Comparison of ENCODE assay signal across 9 mouse cellular contexts in genomic region chr17:12779442-12779841, GRCm38 (mm10). TPM values are rescaled to one million over a fixed set of nuclear protein-coding genes. Genes with fewer than 3 reads are reported as not detected.
DNase-seq lines count a peak whose midpoint lies in the region; ATAC-seq lines count a peak whose summit lies in the region.
"Had no signal": no experiment of that assay in that cellular context is flagged by ENCODE, and none has a peak within 500 bp of the region (broad histone marks: within the 10 kb centered on the region; RNA-seq: fewer than 3 reads in every experiment).

No protein-coding gene starts in this region.

- DNase-seq in left cerebral cortex, postnatal 25 days (ENCODE audit: low spot score in 2 of 2), result no peak
- DNase-seq in adrenal gland, postnatal 14 days, result no peak
- DNase-seq: forebrain, postnatal 0 days had no signal

- 0 out of 2 replicates have a peak overlapping the region, but pooled peaks have one; percentile 60 for H3K27ac ChIP-seq in hindbrain, embryonic 12.5 days
- H3K27ac ChIP-seq in hindbrain, embryonic 13.5 days, result no peak overlapping the region
- H3K27ac ChIP-seq in heart, embryonic 14.5 days (replicated peaks in 1 of 2; ENCODE audit: control insufficient read depth in 1 of 2, insufficient read depth in 1 of 2, low read depth in 2 of 2, low read length in 2 of 2), result peak overlapping the region; percentile 81 to 96
- H3K27ac ChIP-seq in limb, embryonic 15.5 days, result peak overlapping the region; percentile 88
- peak overlapping the region; percentile 98 for H3K27ac ChIP-seq in stomach, embryonic 16.5 days (ENCODE audit: low read length)
- H3K27ac ChIP-seq in forebrain, embryonic 13.5 days, result no peak overlapping the region

- no peak for ATAC-seq in hindbrain, embryonic 12.5 days (ENCODE audit: low FRiP score)
- no peak for ATAC-seq in hindbrain, embryonic 13.5 days (ENCODE audit: low FRiP score)
- ATAC-seq in heart, embryonic 14.5 days (ENCODE audit: insufficient number of reproducible peaks, insufficient read depth, low FRiP score, low read depth), result 0 out of 2 replicates have a peak, but pooled peaks have one; percentile 15
- peak; percentile 40 for ATAC-seq in limb, embryonic 15.5 days (ENCODE audit: insufficient number of reproducible peaks, low FRiP score, low TSS enrichment, low read depth)
- ATAC-seq in stomach, embryonic 16.5 days (ENCODE audit: insufficient read depth, low FRiP score), result 0 out of 2 replicates have a peak, but pooled peaks have one; percentile 8
- no peak for ATAC-seq in forebrain, embryonic 13.5 days
- ATAC-seq: forebrain, postnatal 0 days had no signal

- no peak overlapping the region for H3K4me3 ChIP-seq in hindbrain, embryonic 12.5 days
- no peak overlapping the region for H3K4me3 ChIP-seq in hindbrain, embryonic 13.5 days
- no peak overlapping the region for H3K4me3 ChIP-seq in heart, embryonic 14.5 days (ENCODE audit: control insufficient read depth in 1 of 2, insufficient read depth in 1 of 2, low read depth in 1 of 2, low read length in 2 of 2)
- H3K4me3 ChIP-seq in limb, embryonic 15.5 days, result no peak overlapping the region
- H3K4me3 ChIP-seq in stomach, embryonic 16.5 days (replicated peaks; ENCODE audit: low read length), result no peak overlapping the region
- no peak overlapping the region for H3K4me3 ChIP-seq in forebrain, embryonic 13.5 days

- no peaks in the 10 kb centered on the region for H3K36me3 ChIP-seq in hindbrain, embryonic 12.5 days
- no peaks in the 10 kb centered on the region for H3K36me3 ChIP-seq in hindbrain, embryonic 13.5 days
- H3K36me3 ChIP-seq in heart, embryonic 14.5 days (ENCODE audit: control insufficient read depth, insufficient read depth, low read length), result peaks cover 31% of the 10 kb centered on the region
- H3K36me3 ChIP-seq in limb, embryonic 15.5 days, result peaks cover 11% of the 10 kb centered on the region
- H3K36me3 ChIP-seq in stomach, embryonic 16.5 days (ENCODE audit: control insufficient read depth, insufficient read depth, low read length), result peaks cover 12% of the 10 kb centered on the region; the same call in 1 of the 2 replicates
- H3K36me3 ChIP-seq in forebrain, embryonic 13.5 days (ENCODE audit: poor library complexity, severe bottlenecking), result no peaks in the 10 kb centered on the region

- intact Hi-C loops in left cerebral cortex, postnatal 25 days (cut with DNase I), result no loop called here

- 85% methylated on average over 3 of the region's 3 CpGs for WGBS in hindbrain, embryonic 12.5 days
- 88% methylated on average over 3 of the region's 3 CpGs for WGBS in hindbrain, embryonic 13.5 days
- 30% methylated on average over 3 of the region's 3 CpGs for WGBS in heart, embryonic 14.5 days
- 29% methylated on average over 3 of the region's 3 CpGs for WGBS in limb, embryonic 15.5 days
- WGBS in stomach, embryonic 16.5 days, result 37% methylated on average over 3 of the region's 3 CpGs
- 90% methylated on average over 3 of the region's 3 CpGs for WGBS in forebrain, embryonic 13.5 days

- peaks cover 8% of the 10 kb centered on the region; the same call in 1 of the 2 replicates for H3K4me1 ChIP-seq in hindbrain, embryonic 12.5 days
- peaks cover 11% of the 10 kb centered on the region; the same call in 1 of the 2 replicates for H3K4me1 ChIP-seq in hindbrain, embryonic 13.5 days (replicated peaks)
- peaks cover 33 to 57% of the 10 kb centered on the region in 2 experiments for H3K4me1 ChIP-seq in heart, embryonic 14.5 days (ENCODE audit: control insufficient read depth in 2 of 2, insufficient read depth in 2 of 2, low read length in 2 of 2)
- peaks cover 52% of the 10 kb centered on the region for H3K4me1 ChIP-seq in limb, embryonic 15.5 days
- peaks cover 48% of the 10 kb centered on the region for H3K4me1 ChIP-seq in stomach, embryonic 16.5 days (ENCODE audit: control insufficient read depth, insufficient read depth, low read length)
- peaks cover 5% of the 10 kb centered on the region; the same call in 1 of the 2 replicates for H3K4me1 ChIP-seq in forebrain, embryonic 13.5 days

- no peak overlapping the region for H3K9ac ChIP-seq in hindbrain, embryonic 12.5 days
- no peak overlapping the region for H3K9ac ChIP-seq in hindbrain, embryonic 13.5 days
- peak overlapping the region; percentile 67 for H3K9ac ChIP-seq in heart, embryonic 14.5 days (ENCODE audit: low read length)
- no peak overlapping the region for H3K9ac ChIP-seq in limb, embryonic 15.5 days
- H3K9ac ChIP-seq in stomach, embryonic 16.5 days (ENCODE audit: low read length), result peak overlapping the region; percentile 1; the same call in 1 of the 2 replicates
- H3K9ac ChIP-seq in forebrain, embryonic 13.5 days, result no peak overlapping the region
- H3K9ac ChIP-seq: forebrain, postnatal 0 days had no signal

- no peak overlapping the region for H3K4me2 ChIP-seq in hindbrain, embryonic 12.5 days (replicated peaks)
- no peak overlapping the region for H3K4me2 ChIP-seq in hindbrain, embryonic 13.5 days
- peak overlapping the region; percentile 56; the same call in 1 of the 2 replicates for H3K4me2 ChIP-seq in heart, embryonic 14.5 days (ENCODE audit: low read length)
- H3K4me2 ChIP-seq in limb, embryonic 15.5 days, result no peak overlapping the region; the same call in 1 of the 2 replicates
- H3K4me2 ChIP-seq in stomach, embryonic 16.5 days (ENCODE audit: low read depth, low read length), result no peak overlapping the region; the same call in 1 of the 2 replicates
- no peak overlapping the region for H3K4me2 ChIP-seq in forebrain, embryonic 13.5 days

- H3K27me3 ChIP-seq in hindbrain, embryonic 12.5 days, result no peaks in the 10 kb centered on the region
- no peaks in the 10 kb centered on the region for H3K27me3 ChIP-seq in hindbrain, embryonic 13.5 days
- H3K27me3 ChIP-seq in heart, embryonic 14.5 days (ENCODE audit: control insufficient read depth, insufficient read depth, low read length), result no peaks in the 10 kb centered on the region
- H3K27me3 ChIP-seq in limb, embryonic 15.5 days, result no peaks in the 10 kb centered on the region
- H3K27me3 ChIP-seq in stomach, embryonic 16.5 days (ENCODE audit: control insufficient read depth, insufficient read depth, low read length), result no peaks in the 10 kb centered on the region
- no peaks in the 10 kb centered on the region for H3K27me3 ChIP-seq in forebrain, embryonic 13.5 days

- H3K9me3 ChIP-seq in hindbrain, embryonic 12.5 days (replicated peaks), result no peaks in the 10 kb centered on the region; the same call in 1 of the 2 replicates
- no peaks in the 10 kb centered on the region for H3K9me3 ChIP-seq in hindbrain, embryonic 13.5 days
- H3K9me3 ChIP-seq in heart, embryonic 14.5 days (ENCODE audit: control insufficient read depth, low read length), result no peaks in the 10 kb centered on the region
- H3K9me3 ChIP-seq in limb, embryonic 15.5 days, result no peaks in the 10 kb centered on the region
- no peaks in the 10 kb centered on the region for H3K9me3 ChIP-seq in stomach, embryonic 16.5 days (replicated peaks; ENCODE audit: control insufficient read depth, low read length)
- no peaks in the 10 kb centered on the region for H3K9me3 ChIP-seq in forebrain, embryonic 13.5 days (replicated peaks)

RNA-seq across cellular contexts. Expression of gene Igf2r, which starts 10.0 kb away (rescaled TPM):
- 27.5 and 30.4 TPM in 2 replicates for polyA plus RNA-seq in hindbrain, embryonic 12.5 days (2016; fragmentation: Nextera tagmentation; extraction: Ambion mirVana)
- polyA plus RNA-seq in hindbrain, embryonic 13.5 days (2015; fragmentation: Nextera tagmentation; extraction: Ambion mirVana), result 12.3 and 12.5 TPM in 2 replicates
- polyA plus RNA-seq in heart, embryonic 14.5 days (2014; fragmentation: Nextera tagmentation; extraction: Ambion mirVana), result 196 and 201 TPM in 2 replicates
- 45.0 TPM in 2 replicates for polyA plus RNA-seq in limb, embryonic 15.5 days (2015; fragmentation: Nextera tagmentation; extraction: Ambion mirVana)
- polyA plus RNA-seq in stomach, embryonic 16.5 days (2015; fragmentation: Nextera tagmentation; extraction: Ambion mirVana), result 38.6 and 39.3 TPM in 2 replicates
- 10 to 100 TPM; 28.5 to 29.2 TPM for total RNA-seq in left cerebral cortex, postnatal 25 days (2021)
- total RNA-seq in adrenal gland, postnatal 14 days (2021), result 65.2 and 75.4 TPM in 2 replicates
- 10.5 and 11.7 TPM in 2 replicates for polyA plus RNA-seq in forebrain, embryonic 13.5 days (2015; fragmentation: Nextera tagmentation; extraction: Ambion mirVana)

Comparison
In these comparisons a context has a peak if more than half of its experiments do, and no peak if none do; other contexts are left out.
1. H3K27ac ChIP-seq: peak in hindbrain, embryonic 12.5 days (single experiment), heart, embryonic 14.5 days (2 of 2), limb, embryonic 15.5 days (single experiment) and stomach, embryonic 16.5 days (single experiment); none in hindbrain, embryonic 13.5 days (single experiment) and forebrain, embryonic 13.5 days (single experiment).
2. ATAC-seq: peak in heart, embryonic 14.5 days (single experiment), limb, embryonic 15.5 days (single experiment) and stomach, embryonic 16.5 days (single experiment); none in hindbrain, embryonic 12.5 days (single experiment), hindbrain, embryonic 13.5 days (single experiment) and forebrain, embryonic 13.5 days (single experiment).
3. H3K9ac ChIP-seq: peak in heart, embryonic 14.5 days (single experiment) and stomach, embryonic 16.5 days (single experiment); none in hindbrain, embryonic 12.5 days (single experiment), hindbrain, embryonic 13.5 days (single experiment), limb, embryonic 15.5 days (single experiment) and forebrain, embryonic 13.5 days (single experiment).